Mouse (Mus musculus): ENCODE results near the gene Gm3448.

Gene Gm3448

GRCm38 (mm10) chr17:14959979-14960378 lies 81.4 kb downstream of the Gm3448 start:
- no peak for DNase-seq (ENCODE audit: low read depth)

- DNase-seq (ENCODE audit: low read depth), result no peak
Measured at GRCm38 (mm10) chr17:14958686-14959327, 82.5 kb downstream of the Gm3448 start.

DNA sequence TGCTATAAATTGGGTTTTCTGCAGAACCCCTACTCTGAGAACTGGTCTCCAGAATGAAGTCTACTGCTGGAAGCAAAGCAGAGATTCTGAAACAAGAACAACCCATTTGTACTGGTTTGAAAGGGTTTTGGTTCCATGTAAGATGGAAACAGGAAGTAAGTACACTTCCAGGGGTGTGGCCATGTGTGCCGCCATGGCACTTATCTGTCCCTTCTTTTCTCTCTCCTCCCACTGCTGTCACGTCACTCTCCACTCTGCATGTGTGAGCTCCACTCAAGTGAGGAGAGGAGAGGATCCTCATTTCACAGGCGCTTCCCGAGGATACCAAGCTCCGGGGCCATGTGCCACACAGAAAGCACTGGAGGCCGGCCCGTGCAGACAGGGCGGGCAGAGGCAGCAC lies 87.9 kb downstream of the Gm3448 start:
- no peak for DNase-seq (ENCODE audit: low read depth)

DNA sequence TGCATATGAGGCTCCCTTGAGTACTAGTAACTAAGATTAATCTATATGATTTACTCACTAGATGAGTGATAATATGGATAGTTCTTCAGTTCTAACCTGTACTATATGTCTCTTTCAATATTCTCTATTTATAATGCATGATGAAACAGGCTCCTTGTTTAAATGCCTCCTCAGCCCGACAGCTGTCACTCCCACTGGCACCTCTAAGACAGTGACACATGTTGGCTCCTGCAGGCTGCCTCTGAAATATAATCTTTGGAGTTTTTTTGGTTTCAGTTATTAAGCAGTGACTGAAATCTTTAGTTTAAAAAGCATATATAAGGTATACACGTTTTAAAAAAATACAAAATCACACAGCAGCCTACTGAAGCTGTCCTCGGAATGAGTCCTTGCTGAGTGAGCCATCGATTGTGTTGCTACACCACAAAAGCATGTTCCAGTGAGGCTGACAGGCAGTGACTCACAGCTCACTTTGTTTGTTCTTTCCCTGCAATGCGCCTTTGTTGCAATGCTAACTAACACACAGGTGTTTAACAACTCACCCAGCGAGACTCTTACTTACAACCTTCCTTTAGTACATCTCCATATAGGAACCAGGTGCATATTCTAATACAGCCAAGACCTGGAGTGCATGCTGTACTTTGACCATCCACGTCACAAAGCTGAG lies 92.0 kb downstream of the Gm3448 start:
- DNase-seq (ENCODE audit: low read depth), result no peak
